Comparison of ENCODE assay signal across 22 mouse cellular contexts in the genomic region with DNA sequence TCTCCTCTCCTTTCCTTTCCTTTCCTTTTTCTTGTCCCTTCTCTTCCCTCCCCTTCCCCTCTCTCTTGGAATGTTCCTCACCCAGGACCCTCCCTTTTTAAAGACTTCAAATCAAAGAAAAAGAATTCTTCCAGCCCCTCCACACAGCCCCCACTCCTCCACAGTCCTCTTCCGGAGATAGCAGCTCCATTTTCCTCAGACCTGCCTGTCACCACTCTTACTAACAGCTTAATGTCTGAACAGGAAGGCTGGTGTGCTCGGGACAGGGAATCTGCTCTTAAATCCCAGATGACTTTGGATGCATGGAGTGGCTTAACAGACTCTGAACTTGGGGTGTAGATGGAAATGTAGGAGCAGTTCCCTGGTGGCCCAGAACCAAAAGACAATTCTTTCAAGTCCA.
DNase-seq lines count a peak whose midpoint lies in the region; ATAC-seq lines count a peak whose summit lies in the region.
"Had no signal": no experiment of that assay in that cellular context is flagged by ENCODE, and none has a peak within 500 bp of the region (broad histone marks: within the 10 kb centered on the region; RNA-seq: fewer than 3 reads in every experiment).

No protein-coding gene starts in this region.

- no peak overlapping the region for H3K9ac ChIP-seq in heart, embryonic 12.5 days
- no peak overlapping the region for H3K9ac ChIP-seq in heart, embryonic 14.5 days (ENCODE audit: low read length)
- H3K9ac ChIP-seq in heart, embryonic 16.5 days (ENCODE audit: low read length) = no peak overlapping the region
- H3K9ac ChIP-seq: embryonic facial prominence, embryonic 12.5 days; forebrain, embryonic 13.5 days had no signal

- peak; percentile 51; the same call in 1 of the 2 replicates for ATAC-seq in heart, embryonic 12.5 days (ENCODE audit: insufficient number of reproducible peaks, low FRiP score)
- ATAC-seq in heart, embryonic 14.5 days (ENCODE audit: insufficient number of reproducible peaks, insufficient read depth, low FRiP score, low read depth) = no peak
- ATAC-seq in heart, embryonic 16.5 days (replicated peaks; ENCODE audit: extremely low read depth, insufficient read depth, low FRiP score) = 0 out of 2 replicates have a peak, but pooled peaks have one; percentile 43
- ATAC-seq: activated CD4-positive, CD25-positive, alpha-beta regulatory T cell, adult 4 months; CD4-positive, CD25-positive, alpha-beta regulatory T cell, adult 4 months; forebrain, embryonic 13.5 days; Patski had no signal

- no peak overlapping the region for H3K4me2 ChIP-seq in heart, embryonic 12.5 days
- peak overlapping the region; percentile 18; the same call in 1 of the 2 replicates for H3K4me2 ChIP-seq in heart, embryonic 14.5 days (ENCODE audit: low read length)
- H3K4me2 ChIP-seq in heart, embryonic 16.5 days (ENCODE audit: low read depth, low read length) = no peak overlapping the region
- H3K4me2 ChIP-seq: embryonic facial prominence, embryonic 12.5 days; forebrain, embryonic 13.5 days had no signal

- peak overlapping the region; percentile 75 for H3K27ac ChIP-seq in heart, embryonic 10.5 days
- H3K27ac ChIP-seq in heart, embryonic 12.5 days (ENCODE audit: poor library complexity, severe bottlenecking) = peak overlapping the region; percentile 52; the same call in 1 of the 2 replicates
- H3K27ac ChIP-seq in heart, embryonic 14.5 days (replicated peaks in 1 of 2; ENCODE audit: control insufficient read depth in 1 of 2, insufficient read depth in 1 of 2, low read depth in 2 of 2, low read length in 2 of 2) = peak overlapping the region; percentile 44 to 55; a peak in 3 of 4 replicates
- 0 out of 2 replicates have a peak overlapping the region, but pooled peaks have one; percentile 0 for H3K27ac ChIP-seq in heart, embryonic 16.5 days (ENCODE audit: low read length)
- H3K27ac ChIP-seq: embryonic facial prominence, embryonic 10.5 days; embryonic facial prominence, embryonic 12.5 days; forebrain, embryonic 13.5 days had no signal

- no peaks in the 10 kb centered on the region for H3K27me3 ChIP-seq in heart, embryonic 10.5 days (ENCODE audit: insufficient read depth, poor library complexity, severe bottlenecking)
- H3K27me3 ChIP-seq in heart, embryonic 12.5 days (replicated peaks) = no peaks in the 10 kb centered on the region
- H3K27me3 ChIP-seq in heart, embryonic 14.5 days (ENCODE audit: control insufficient read depth, insufficient read depth, low read length) = no peaks in the 10 kb centered on the region
- no peaks in the 10 kb centered on the region for H3K27me3 ChIP-seq in heart, embryonic 16.5 days (ENCODE audit: control insufficient read depth, insufficient read depth, low read length)
- H3K27me3 ChIP-seq: embryonic facial prominence, embryonic 12.5 days; forebrain, embryonic 13.5 days had no signal

- H3K4me3 ChIP-seq in heart, embryonic 10.5 days = no peak overlapping the region
- H3K4me3 ChIP-seq in heart, embryonic 12.5 days = no peak overlapping the region
- no peak overlapping the region for H3K4me3 ChIP-seq in heart, embryonic 14.5 days (ENCODE audit: control insufficient read depth in 1 of 2, insufficient read depth in 1 of 2, low read depth in 1 of 2, low read length in 2 of 2)
- no peak overlapping the region for H3K4me3 ChIP-seq in heart, embryonic 16.5 days (ENCODE audit: low read length)
- H3K4me3 ChIP-seq: embryonic facial prominence, embryonic 10.5 days; embryonic facial prominence, embryonic 12.5 days; forebrain, embryonic 13.5 days had no signal

- peaks cover 47% of the 10 kb centered on the region for H3K4me1 ChIP-seq in heart, embryonic 10.5 days
- peaks cover 49% of the 10 kb centered on the region for H3K4me1 ChIP-seq in heart, embryonic 12.5 days (replicated peaks)
- peaks cover 29 to 40% of the 10 kb centered on the region in 2 experiments for H3K4me1 ChIP-seq in heart, embryonic 14.5 days (ENCODE audit: control insufficient read depth in 2 of 2, insufficient read depth in 2 of 2, low read length in 2 of 2)
- H3K4me1 ChIP-seq in heart, embryonic 16.5 days (ENCODE audit: control insufficient read depth, insufficient read depth, low read length) = peaks cover 25% of the 10 kb centered on the region
- H3K4me1 ChIP-seq: embryonic facial prominence, embryonic 12.5 days; forebrain, embryonic 13.5 days had no signal

- 7% methylated on average over 2 of the region's 2 CpGs for WGBS in heart, embryonic 10.5 days
- WGBS in heart, embryonic 12.5 days = 3% methylated on average over 2 of the region's 2 CpGs
- 3% methylated on average over 2 of the region's 2 CpGs for WGBS in heart, embryonic 14.5 days
- WGBS in heart, embryonic 16.5 days = 10% methylated on average over 2 of the region's 2 CpGs

- intact Hi-C loops in heart, postnatal 10 days (cut with DNase I) = no loop called here
- intact Hi-C loops in heart, postnatal 14 days (cut with DNase I) = no loop called here
- intact Hi-C loops in heart, postnatal 36 days (cut with DNase I) = no loop called here

- H3K9me3 ChIP-seq in heart, embryonic 10.5 days = no peaks in the 10 kb centered on the region
- H3K9me3 ChIP-seq in heart, embryonic 12.5 days (replicated peaks) = no peaks in the 10 kb centered on the region
- H3K9me3 ChIP-seq in heart, embryonic 14.5 days (ENCODE audit: control insufficient read depth, low read length) = no peaks in the 10 kb centered on the region
- no peaks in the 10 kb centered on the region for H3K9me3 ChIP-seq in heart, embryonic 16.5 days (replicated peaks; ENCODE audit: control insufficient read depth, low read length)
- H3K9me3 ChIP-seq: embryonic facial prominence, embryonic 10.5 days; embryonic facial prominence, embryonic 12.5 days; forebrain, embryonic 13.5 days had no signal

- no peaks in the 10 kb centered on the region for H3K36me3 ChIP-seq in heart, embryonic 10.5 days
- no peaks in the 10 kb centered on the region for H3K36me3 ChIP-seq in heart, embryonic 12.5 days
- H3K36me3 ChIP-seq in heart, embryonic 14.5 days (ENCODE audit: control insufficient read depth, insufficient read depth, low read length) = no peaks in the 10 kb centered on the region
- H3K36me3 ChIP-seq in heart, embryonic 16.5 days (ENCODE audit: control insufficient read depth, insufficient read depth) = no peaks in the 10 kb centered on the region
- H3K36me3 ChIP-seq: embryonic facial prominence, embryonic 10.5 days; embryonic facial prominence, embryonic 12.5 days; G1E had no signal

- peak; percentile 79 for DNase-seq in heart, embryonic 10.5 days (ENCODE audit: low spot score)
- no peak for DNase-seq in heart, postnatal 10 days
- DNase-seq in heart, postnatal 4 days = no peak
- no peak for DNase-seq in heart, postnatal 14 days
- no peak for DNase-seq in heart, postnatal 36 days
- DNase-seq: adrenal gland, adult 8-10 months; adrenal gland, postnatal 14 days; adrenal gland, postnatal 36 days; B cell, adult 2 months; cerebellum, adult 11-12 months; cerebellum, adult 2 months; cerebellum, adult 9-10 months had no signal

Comparison
In these comparisons a context has a peak if more than half of its experiments do, and no peak if none do; other contexts are left out.
1. H3K27ac ChIP-seq: peak in every context shown above with its lines; median percentile 75 in heart, embryonic 10.5 days; 52 in heart, embryonic 12.5 days; 50 in heart, embryonic 14.5 days; 0 in heart, embryonic 16.5 days.